Mouse (Mus musculus) liver, embryonic 14.5 days (tissue): Measurements from ENCODE around the gene Rptn. TPM values are rescaled to one million over a fixed set of nuclear protein-coding genes. Genes with fewer than 3 reads are reported as not detected.

Experiments used
- ATAC-seq: fragments of 200-750 bp; cut with Nextera tagmentation; 2 replicates; pipeline ENCODE4 v1.8.0; 2017; ENCODE audit warnings: moderate number of reproducible peaks, mild to moderate bottlenecking, moderate library complexity; ENCODE audit not compliant: insufficient read depth
- DNase-seq, 3 experiments: peaks; one replicate each; pipeline ENCODE4 v3.0.0-alpha.2; 2012 to 2013; ENCODE audit warnings: low read depth in 3 of 3, low spot score in 3 of 3
- H3K27ac ChIP-seq: fragments of 300-500 bp; sonication (generic); 2 replicates; pipeline ENCODE4 v1.5.1; 2014; ENCODE audit warnings: moderate library complexity, mild to moderate bottlenecking, control low read depth, inconsistent platforms
- H3K27me3 ChIP-seq: fragments of 300-500 bp; sonication (generic); 2 replicates; pipeline ENCODE4 v1.6.1; 2014; ENCODE audit warnings: mild to moderate bottlenecking, low read length, moderate library complexity; ENCODE audit not compliant: control insufficient read depth, insufficient read depth
- H3K36me3 ChIP-seq: fragments of 300-500 bp; sonication (generic); replicated peaks from 2 replicates; pipeline ENCODE4 v1.6.1; 2014; ENCODE audit warnings: low read depth; ENCODE audit not compliant: control insufficient read depth, insufficient read depth
- H3K4me1 ChIP-seq, 2 experiments: fragments of 200-500 bp in 1 of 2; fragments of 300-500 bp in 1 of 2; sonication (generic) in 1 of 2; replicated peaks; 2 replicates each; pipeline ENCODE4 v1.6.1; 2012 to 2014; ENCODE audit warnings: antibody characterized with exemption in 1 of 2, inconsistent platforms in 1 of 2, low read length in 1 of 2; ENCODE audit not compliant: control insufficient read depth in 2 of 2, insufficient read depth in 2 of 2
- H3K4me2 ChIP-seq: fragments of 300-500 bp; sonication (generic); 2 replicates; pipeline ENCODE4 v1.6.1; 2014; ENCODE audit warnings: low read depth, mild to moderate bottlenecking, control low read depth, moderate library complexity
- H3K4me3 ChIP-seq, 2 experiments: fragments of 200-500 bp in 1 of 2; fragments of 300-500 bp in 1 of 2; sonication (generic) in 1 of 2; 2 replicates each; pipeline ENCODE4 v1.5.1; 2012 to 2014; ENCODE audit warnings: low read depth in 2 of 2, low read length in 2 of 2, mild to moderate bottlenecking in 2 of 2, control low read depth in 1 of 2, inconsistent platforms in 1 of 2, moderate library complexity in 1 of 2; ENCODE audit not compliant: insufficient read depth in 1 of 2
- H3K9ac ChIP-seq: fragments of 300-500 bp; sonication (generic); replicated peaks from 2 replicates; pipeline ENCODE4 v1.6.1; 2014; ENCODE audit warnings: mild to moderate bottlenecking, control low read depth, moderate library complexity
- H3K9me3 ChIP-seq: fragments of 300-500 bp; sonication (generic); 2 replicates; pipeline ENCODE4 v1.6.1; 2016; ENCODE audit warnings: low read length, mixed read lengths; ENCODE audit not compliant: control insufficient read depth
- CTCF ChIP-seq: IDR thresholded peaks from 2 replicates; pipeline ENCODE4 v1.5.1; 2016; ENCODE audit warnings: antibody characterized with exemption, low read depth, control low read depth
- EP300 ChIP-seq: IDR thresholded peaks from 2 replicates; pipeline ENCODE4 v1.6.1; 2016; ENCODE audit warnings: antibody characterized with exemption, low read depth
- WGBS: fragments of 180-500 bp; shearing (Covaris S2); extraction: QIAGEN DNeasy Blood & Tissue Kit; methylation state at CpG from one replicate; pipeline ENCODE4 v1.1.7; 2014; ENCODE audit not compliant: insufficient replicate concordance; 5-methylcytosine and 5-hydroxymethylcytosine counted together
- polyA plus RNA-seq, 2 experiments: library from polyadenylated mRNA; depleted of rRNA in 1 of 2; stranded (reverse) in 1 of 2; unstranded in 1 of 2; fragments of >200 nt; fragmentation: Nextera tagmentation in 1 of 2; extraction: Ambion mirVana in 1 of 2; gene quantifications; 2 replicates each; pipeline versions ENCODE4 v1.2.1 to v1.2.3; 2012 to 2014

Rptn gene
- polyA plus RNA-seq, 2 experiments, result 0.01 TPM; not detected in 1

DNA sequence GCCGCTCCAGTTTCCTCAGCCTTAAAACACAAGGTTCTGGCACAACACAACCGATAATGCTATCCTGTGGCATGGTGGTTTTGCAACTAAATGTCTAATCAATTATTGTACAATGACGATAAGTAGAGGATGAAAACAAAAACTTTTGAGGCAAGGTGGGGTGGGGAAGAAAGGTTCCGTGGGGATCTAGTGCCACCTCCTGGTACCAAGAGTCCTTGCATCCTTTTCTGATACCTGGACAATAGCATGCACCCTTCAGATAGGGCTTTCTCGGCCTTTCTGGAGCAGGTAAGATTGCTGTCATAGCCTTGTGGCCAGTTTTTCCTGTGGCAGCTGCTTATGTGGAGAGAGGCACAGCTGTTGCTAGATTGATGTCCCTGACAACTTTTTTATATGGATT, 13.5 kb downstream of the Rptn start:
- Histone ChIP-seq H3K27me3 (no peaks in the 10 kb centered on the region), H3K36me3 (no peaks in the 10 kb centered on the region), H3K4me2 (no peak overlapping the region), H3K4me3 (no peak overlapping the region), H3K9ac (no peak overlapping the region), H3K4me1 (no peaks in the 10 kb centered on the region), H3K9me3 (no peaks in the 10 kb centered on the region), H3K27ac (no peak overlapping the region)
- DNase-seq (no peak), ATAC-seq (no peak)
- TF ChIP-seq CTCF (peak; percentile 63), EP300 (no peak)
- WGBS, result 23% methylated on average over 5 of the region's 5 CpGs

DNA sequence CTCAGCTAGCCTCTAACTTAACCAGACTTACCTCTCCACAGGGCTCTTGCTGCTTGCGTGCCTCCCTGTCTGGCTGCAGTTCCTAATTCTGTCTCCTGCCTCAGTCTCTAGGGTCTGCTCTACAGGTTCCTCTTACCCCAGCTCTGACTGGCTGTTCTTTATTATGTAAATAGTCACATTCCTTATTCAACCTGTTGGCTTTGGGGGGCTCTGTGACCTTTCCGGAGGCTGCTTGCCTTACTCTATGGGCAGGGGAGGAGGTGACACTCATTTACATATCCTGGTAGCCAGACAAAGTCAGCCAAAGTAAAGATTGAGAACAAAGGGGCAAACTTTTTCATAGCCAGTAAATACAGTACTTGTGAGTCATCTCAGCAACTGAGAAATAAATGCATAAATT, 18.4 kb downstream of the Rptn start:
- H3K27ac ChIP-seq, result no peak overlapping the region
- no peaks in the 10 kb centered on the region for H3K4me1 ChIP-seq
- H3K9me3 ChIP-seq, result no peaks in the 10 kb centered on the region
- TF ChIP-seq EP300 (no peak), CTCF (no peak)
- DNase-seq, result no peak
- H3K4me3 ChIP-seq, result no peak overlapping the region
- H3K9ac ChIP-seq, result no peak overlapping the region
- no peaks in the 10 kb centered on the region for H3K27me3 ChIP-seq
- ATAC-seq, result no peak
- H3K4me2 ChIP-seq, result no peak overlapping the region
- no peaks in the 10 kb centered on the region for H3K36me3 ChIP-seq
- WGBS, result 20% methylated on average over 2 of the region's 2 CpGs

DNA sequence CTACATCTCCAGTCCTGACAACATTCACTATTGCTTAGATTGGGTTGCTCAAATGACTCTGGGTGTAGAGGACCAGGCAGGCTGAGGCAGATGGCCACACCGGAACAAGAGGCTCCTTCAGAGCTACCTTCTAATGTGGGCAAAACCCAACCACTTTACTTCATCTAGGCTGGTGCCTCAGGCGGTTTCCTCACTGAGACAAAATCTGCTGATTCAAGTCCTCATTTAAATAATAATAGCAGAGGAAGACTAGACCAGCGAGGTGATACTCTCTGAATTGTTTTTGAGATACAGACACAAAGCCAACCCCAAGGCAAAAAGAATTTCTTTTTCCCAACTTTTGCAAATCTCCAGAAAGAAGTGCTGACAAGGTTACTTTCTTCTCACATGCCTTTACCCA, 38.2 kb downstream of the Rptn start:
- 51% methylated on average over 3 of the region's 3 CpGs for WGBS
- DNase-seq (no peak), ATAC-seq (no peak)
- H3K9ac ChIP-seq, result no peak overlapping the region
- no peak overlapping the region for H3K27ac ChIP-seq
- no peaks in the 10 kb centered on the region for H3K9me3 ChIP-seq
- no peak overlapping the region for H3K4me3 ChIP-seq
- H3K4me1 ChIP-seq, result no peaks in the 10 kb centered on the region
- H3K27me3 ChIP-seq, result no peaks in the 10 kb centered on the region
- H3K4me2 ChIP-seq, result no peak overlapping the region
- no peaks in the 10 kb centered on the region for H3K36me3 ChIP-seq
- TF ChIP-seq CTCF, result no peak
- TF ChIP-seq EP300, result no peak

DNA sequence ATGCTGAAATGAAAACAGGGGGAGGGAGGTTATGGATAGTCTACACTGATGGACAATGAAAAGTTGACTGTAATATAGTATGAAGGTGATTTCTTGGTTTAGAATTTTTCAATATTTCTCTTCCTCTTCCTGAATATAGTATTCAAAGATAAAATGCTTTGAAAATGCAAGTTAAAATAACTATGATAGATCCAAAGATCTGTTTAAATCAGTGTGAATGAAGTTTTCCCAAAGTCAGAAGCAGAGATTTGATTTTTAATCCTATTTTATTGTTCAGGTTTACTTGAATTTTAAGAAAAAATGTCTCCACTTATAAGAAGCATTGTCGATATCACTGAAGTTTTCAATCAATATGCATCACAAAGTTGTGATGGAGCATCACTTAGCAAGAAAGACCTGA, 48.5 kb downstream of the Rptn start, which contains the start of gene Tchh:
Tchh (plus strand) TSS at position 301 of the 400 bp plus-strand sequence.
- WGBS, result 62% methylated on average over 1 of the region's 1 CpGs
- Histone ChIP-seq H3K4me3 (no peak within 1 kb of the TSS), H3K27me3 (peaks cover 49% of the 10 kb centered on the region), H3K9ac (no peak within 1 kb of the TSS), H3K36me3 (no peaks in the 10 kb centered on the region), H3K4me2 (no peak within 1 kb of the TSS), H3K9me3 (no peaks in the 10 kb centered on the region), H3K4me1 (no peaks in the 10 kb centered on the region), H3K27ac (no peak within 1 kb of the TSS)
- ATAC-seq (no peak), DNase-seq (no peak)
- TF ChIP-seq EP300 (no peak), CTCF (no peak)

DNA sequence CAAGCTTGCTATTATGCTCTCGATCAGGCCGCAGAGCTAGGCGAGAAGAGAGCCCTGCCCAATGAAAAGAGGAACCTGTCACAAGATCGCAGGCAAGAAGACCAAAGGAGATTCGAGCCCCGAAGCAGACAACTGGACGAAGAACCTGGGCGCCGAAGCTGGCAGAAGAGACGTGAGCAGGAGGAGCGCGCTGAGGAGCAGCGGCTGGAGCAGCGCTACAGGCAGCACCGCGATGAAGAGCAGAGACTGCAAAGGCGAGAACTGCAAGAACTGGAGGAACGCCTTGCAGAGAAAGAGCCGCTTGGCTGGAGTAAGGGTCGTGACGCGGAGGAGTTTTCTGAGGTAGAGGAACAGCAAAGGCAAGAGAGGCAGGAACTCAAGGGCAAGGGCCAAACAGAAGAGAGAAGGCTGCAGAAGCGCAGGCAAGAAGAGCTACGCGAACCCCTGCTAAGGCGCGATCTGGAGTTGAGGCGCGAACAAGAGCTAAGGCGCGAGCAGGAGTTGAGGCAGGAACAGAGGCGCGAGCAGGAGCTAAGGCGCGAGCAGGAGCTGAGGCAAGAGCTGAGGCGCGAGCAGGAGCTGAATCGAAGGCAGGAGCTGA, 50.1 kb downstream of the Rptn start:
- Histone ChIP-seq H3K9me3 (no peaks in the 10 kb centered on the region), H3K36me3 (no peaks in the 10 kb centered on the region), H3K9ac (no peak overlapping the region), H3K4me3 (peak overlapping the region; percentile 18 to 34; a peak in 2 of 4 replicates), H3K4me2 (peak overlapping the region; percentile 44), H3K4me1 (no peaks in the 10 kb centered on the region), H3K27me3 (peaks cover 59% of the 10 kb centered on the region), H3K27ac (no peak overlapping the region)
- DNase-seq, result no peak
- ATAC-seq, result no peak
- TF ChIP-seq EP300, result no peak
- TF ChIP-seq CTCF, result no peak
- WGBS, result under 1% methylated on average over 38 of the region's 38 CpGs
